ENCODE assay signal across 9 mouse cellular contexts in genomic region chr4:35845140-35845539, GRCm38 (mm10).
A peak's percentile ranks its signal among the peaks of the same experiment; 100 is the strongest.
DNase-seq lines count a peak whose midpoint lies in the region; ATAC-seq and TF ChIP-seq lines count a peak whose summit lies in the region.
"Had no signal": no experiment of that assay in that cellular context is flagged by ENCODE, and none has a peak within 500 bp of the region (broad histone marks: within the 10 kb centered on the region; RNA-seq: fewer than 3 reads in every experiment).

No protein-coding gene starts in this region.

- peak overlapping the region; percentile 39 for H3K4me2 ChIP-seq in embryonic facial prominence, embryonic 14.5 days (ENCODE audit: low read depth, low read length)
- H3K4me2 ChIP-seq in hindbrain, postnatal 0 days (ENCODE audit: low read depth, low read length): peak overlapping the region; percentile 51
- peak overlapping the region; percentile 28 for H3K4me2 ChIP-seq in midbrain, embryonic 14.5 days (ENCODE audit: low read length)
- no peak overlapping the region for H3K4me2 ChIP-seq in lung, postnatal 0 days (replicated peaks; ENCODE audit: low read depth, low read length)
- H3K4me2 ChIP-seq: lung, embryonic 14.5 days had no signal

- H3K9ac ChIP-seq in embryonic facial prominence, embryonic 14.5 days (ENCODE audit: low read depth, low read length): peak overlapping the region; percentile 31
- H3K9ac ChIP-seq in hindbrain, postnatal 0 days (replicated peaks; ENCODE audit: low read length): peak overlapping the region; percentile 41; the same call in 1 of the 2 replicates
- no peak overlapping the region for H3K9ac ChIP-seq in midbrain, embryonic 14.5 days (replicated peaks; ENCODE audit: low read length)
- H3K9ac ChIP-seq in lung, postnatal 0 days (replicated peaks; ENCODE audit: low read depth): no peak overlapping the region
- H3K9ac ChIP-seq: lung, embryonic 14.5 days had no signal

- no peak for TF ChIP-seq EP300 in lung, postnatal 0 days (IDR thresholded peaks at IDR 0.05)

- no peaks in the 10 kb centered on the region for H3K36me3 ChIP-seq in embryonic facial prominence, embryonic 14.5 days (ENCODE audit: control insufficient read depth, insufficient read depth, low read length)
- no peaks in the 10 kb centered on the region for H3K36me3 ChIP-seq in hindbrain, postnatal 0 days (ENCODE audit: insufficient read depth, low read length)
- no peaks in the 10 kb centered on the region for H3K36me3 ChIP-seq in midbrain, embryonic 14.5 days (ENCODE audit: control insufficient read depth, insufficient read depth, low read length)
- H3K36me3 ChIP-seq in lung, postnatal 0 days (ENCODE audit: insufficient read depth, low read length): no peaks in the 10 kb centered on the region

- peak overlapping the region; percentile 11; the same call in 1 of the 2 replicates for H3K4me3 ChIP-seq in embryonic facial prominence, embryonic 14.5 days (ENCODE audit: low read depth, low read length)
- H3K4me3 ChIP-seq in hindbrain, postnatal 0 days (ENCODE audit: low read length): peak overlapping the region; percentile 28
- no peak overlapping the region for H3K4me3 ChIP-seq in midbrain, embryonic 14.5 days (replicated peaks; ENCODE audit: low read depth, low read length)
- H3K4me3 ChIP-seq in lung, postnatal 0 days (ENCODE audit: low read depth, low read length): no peak overlapping the region

- peak overlapping the region; percentile 59 for H3K27ac ChIP-seq in embryonic facial prominence, embryonic 14.5 days (replicated peaks; ENCODE audit: low read depth, low read length)
- peak overlapping the region; percentile 84 for H3K27ac ChIP-seq in hindbrain, postnatal 0 days
- H3K27ac ChIP-seq in midbrain, embryonic 14.5 days (replicated peaks; ENCODE audit: low read depth, low read length): peak overlapping the region; percentile 68
- no peak overlapping the region for H3K27ac ChIP-seq in lung, postnatal 0 days (ENCODE audit: low read length)

- DNase-seq in cerebellum, postnatal 10 days: peak; percentile 79 to 86
- DNase-seq in cerebellum, adult 8-10 months: no peak
- peak; percentile 72 for DNase-seq in embryonic facial prominence, embryonic 14.5 days (ENCODE audit: low spot score)
- peak; percentile 83 for DNase-seq in hindbrain, postnatal 0 days (ENCODE audit: low spot score)
- peak; percentile 59 for DNase-seq in midbrain, embryonic 14.5 days
- no peak for DNase-seq in adrenal gland, postnatal 25 days
- no peak for DNase-seq in spleen, postnatal 10 days (ENCODE audit: low spot score in 2 of 2)
- DNase-seq in lung, postnatal 0 days (ENCODE audit: low spot score): no peak
- DNase-seq: lung, embryonic 14.5 days had no signal

- no peaks in the 10 kb centered on the region for H3K27me3 ChIP-seq in embryonic facial prominence, embryonic 14.5 days (replicated peaks; ENCODE audit: control insufficient read depth, insufficient read depth, low read length)
- no peaks in the 10 kb centered on the region for H3K27me3 ChIP-seq in hindbrain, postnatal 0 days (ENCODE audit: insufficient read depth, low read length)
- H3K27me3 ChIP-seq in midbrain, embryonic 14.5 days (ENCODE audit: control insufficient read depth, insufficient read depth, low read length): no peaks in the 10 kb centered on the region
- H3K27me3 ChIP-seq in lung, postnatal 0 days (replicated peaks; ENCODE audit: insufficient read depth, low read length): no peaks in the 10 kb centered on the region

- peak; percentile 89 for ATAC-seq in embryonic facial prominence, embryonic 14.5 days (ENCODE audit: low read depth)
- ATAC-seq in hindbrain, postnatal 0 days: peak; percentile 96
- ATAC-seq in midbrain, embryonic 14.5 days (ENCODE audit: low FRiP score, low TSS enrichment): peak; percentile 63
- no peak for ATAC-seq in lung, postnatal 0 days

- 28% methylated on average over 7 of the region's 7 CpGs for WGBS in embryonic facial prominence, embryonic 14.5 days
- 17% methylated on average over 7 of the region's 7 CpGs for WGBS in hindbrain, postnatal 0 days
- WGBS in midbrain, embryonic 14.5 days: 38% methylated on average over 7 of the region's 7 CpGs
- 67% methylated on average over 7 of the region's 7 CpGs for WGBS in lung, postnatal 0 days

- no peak for TF ChIP-seq CTCF in hindbrain, postnatal 0 days (IDR thresholded peaks at IDR 0.05; ENCODE audit: low read depth)
- no peak for TF ChIP-seq CTCF in lung, postnatal 0 days (IDR thresholded peaks at IDR 0.05)

- H3K4me1 ChIP-seq in embryonic facial prominence, embryonic 14.5 days (ENCODE audit: control insufficient read depth, insufficient read depth, low read length): 0 out of 2 replicates have a peak, but pooled peaks cover 5% of the 10 kb centered on the region
- H3K4me1 ChIP-seq in hindbrain, postnatal 0 days (ENCODE audit: insufficient read depth, low read length): no peaks in the 10 kb centered on the region
- 0 out of 2 replicates have a peak, but pooled peaks cover 5% of the 10 kb centered on the region for H3K4me1 ChIP-seq in midbrain, embryonic 14.5 days (ENCODE audit: control insufficient read depth, insufficient read depth, low read length)
- no peaks in the 10 kb centered on the region for H3K4me1 ChIP-seq in lung, postnatal 0 days (ENCODE audit: insufficient read depth, low read depth, low read length)

- no peaks in the 10 kb centered on the region for H3K9me3 ChIP-seq in embryonic facial prominence, embryonic 14.5 days (ENCODE audit: control insufficient read depth, low read length)
- no peaks in the 10 kb centered on the region for H3K9me3 ChIP-seq in hindbrain, postnatal 0 days (ENCODE audit: low read length)
- no peaks in the 10 kb centered on the region for H3K9me3 ChIP-seq in midbrain, embryonic 14.5 days (ENCODE audit: control insufficient read depth, low read length)
- H3K9me3 ChIP-seq in lung, postnatal 0 days (ENCODE audit: low read length): no peaks in the 10 kb centered on the region

Comparison
In these comparisons a context has a peak if more than half of its experiments do, and no peak if none do; other contexts are left out.
1. DNase-seq: peak in cerebellum, postnatal 10 days (2 of 2), embryonic facial prominence, embryonic 14.5 days (single experiment), hindbrain, postnatal 0 days (single experiment) and midbrain, embryonic 14.5 days (single experiment); none in cerebellum, adult 8-10 months (single experiment), adrenal gland, postnatal 25 days (single experiment), spleen, postnatal 10 days (0 of 2) and lung, postnatal 0 days (single experiment).
2. H3K4me3 ChIP-seq: peak in embryonic facial prominence, embryonic 14.5 days (single experiment) and hindbrain, postnatal 0 days (single experiment); none in midbrain, embryonic 14.5 days (single experiment) and lung, postnatal 0 days (single experiment).
3. H3K9ac ChIP-seq: peak in embryonic facial prominence, embryonic 14.5 days (single experiment) and hindbrain, postnatal 0 days (single experiment); none in midbrain, embryonic 14.5 days (single experiment) and lung, postnatal 0 days (single experiment).